Mouse (Mus musculus) cerebellum, postnatal 25 days (tissue): Measurements from ENCODE around the gene Arl6.

ENCODE experiments used
- DNase-seq, 2 experiments: peaks; one replicate each; pipeline ENCODE4 v3.0.0; 2021; ENCODE audit warnings: mixed read lengths in 2 of 2

Arl6 gene

DNA sequence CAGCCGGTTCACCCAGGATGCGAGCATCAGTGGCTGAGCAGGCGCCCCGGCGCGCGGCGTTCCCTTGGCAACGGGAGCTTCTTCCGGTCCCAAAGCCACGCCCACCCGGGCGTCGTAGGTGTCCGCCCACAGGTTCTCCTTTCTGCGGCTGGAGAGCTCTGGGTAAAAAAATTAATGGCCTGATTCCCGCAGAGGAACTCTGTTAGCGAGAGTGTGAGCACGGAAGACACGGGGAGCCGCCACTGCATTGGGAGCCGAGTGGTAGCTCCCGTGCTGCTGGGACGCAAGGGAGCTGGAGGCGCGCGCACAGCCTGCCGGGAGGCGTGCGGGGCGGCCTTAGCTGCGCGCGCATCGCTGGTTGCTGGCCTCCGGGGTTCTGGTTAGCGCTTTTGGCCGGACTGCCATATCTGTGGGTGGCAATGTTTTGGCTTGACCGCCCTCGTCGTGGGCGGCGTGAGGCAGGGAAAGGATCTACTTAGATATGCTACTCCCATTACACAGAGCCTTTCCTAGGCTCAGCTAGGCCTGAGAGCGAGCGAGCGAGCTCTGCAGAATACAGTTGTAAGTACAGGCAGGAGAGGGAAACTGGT, at the start of gene Arl6:
Arl6 (minus strand) TSS at position 290 of the 590 bp plus-strand sequence.
- peak; percentile 97 for DNase-seq

DNA sequence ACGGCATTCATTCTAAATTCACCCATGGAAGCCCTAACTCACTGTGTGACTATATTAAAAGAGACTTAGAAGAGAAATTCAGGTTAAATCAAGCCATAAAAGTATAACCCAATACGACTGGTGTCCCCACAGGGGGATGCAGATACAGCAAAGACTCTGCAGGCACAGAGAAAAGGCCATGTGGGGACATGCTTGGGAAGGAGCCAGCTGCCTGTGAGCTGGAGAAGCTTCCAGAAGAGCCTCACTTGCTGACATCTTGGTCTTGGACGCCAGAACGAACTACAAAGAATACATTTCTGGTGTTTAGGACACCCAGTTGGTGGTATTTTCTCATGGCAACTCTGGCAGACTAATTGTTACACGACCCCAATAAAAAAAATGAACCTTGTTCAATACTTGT, 45.9 kb upstream of the Arl6 start:
- DNase-seq, result peak in 1 of 2 experiments; percentile 3

DNA sequence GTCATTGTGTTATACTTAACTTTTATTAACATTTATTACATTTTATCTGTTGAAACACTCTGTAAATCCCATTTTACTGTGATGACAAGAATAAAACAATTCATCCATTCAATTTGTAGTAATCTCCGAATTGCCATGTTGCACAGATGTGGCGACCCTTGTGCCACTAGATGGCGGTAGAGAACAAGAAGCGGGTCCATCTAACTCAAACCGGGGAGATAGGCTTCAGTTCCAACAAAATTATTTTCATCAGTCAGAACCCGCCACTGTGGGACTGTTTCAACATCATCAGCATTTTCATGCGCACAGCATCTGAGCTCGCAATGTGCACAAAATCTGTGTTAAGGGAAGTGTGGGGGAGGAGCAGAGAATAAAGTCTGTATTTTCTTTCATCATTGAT, 44.2 kb upstream of the Arl6 start:
- DNase-seq, result peak; percentile 66 to 83

DNA sequence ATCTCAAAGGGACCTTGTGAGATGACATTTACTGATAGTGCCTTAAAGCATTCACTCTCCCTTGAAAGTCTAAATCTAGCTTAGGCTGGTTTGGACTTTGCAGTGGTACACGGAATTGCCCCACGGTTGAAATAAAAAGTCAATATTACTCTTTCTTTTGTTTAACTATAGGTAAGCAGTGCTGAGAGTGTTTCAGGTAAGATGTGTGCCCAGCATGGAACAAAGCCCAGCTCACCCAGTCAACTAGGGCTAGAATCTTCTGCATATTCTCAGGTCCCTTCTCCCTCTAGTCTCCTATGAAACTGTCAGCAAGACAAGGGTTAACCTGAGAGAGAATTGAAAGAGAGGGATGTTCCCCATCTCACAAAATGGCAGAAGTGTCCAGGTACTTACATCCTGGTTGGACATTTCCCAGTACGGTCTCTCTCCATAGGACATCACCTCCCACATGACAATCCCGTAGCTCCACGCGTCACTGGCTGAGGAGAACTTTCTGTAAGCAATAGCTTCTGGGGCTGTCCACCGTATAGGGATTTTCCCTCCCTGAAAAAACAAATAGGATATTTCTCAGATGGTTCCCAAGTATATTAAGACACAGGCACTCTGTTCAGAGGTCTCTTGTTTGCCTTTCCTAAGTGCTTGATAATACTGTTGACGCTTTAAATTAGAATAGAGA, 43.2 kb upstream of the Arl6 start:
- DNase-seq, result no peak

DNA sequence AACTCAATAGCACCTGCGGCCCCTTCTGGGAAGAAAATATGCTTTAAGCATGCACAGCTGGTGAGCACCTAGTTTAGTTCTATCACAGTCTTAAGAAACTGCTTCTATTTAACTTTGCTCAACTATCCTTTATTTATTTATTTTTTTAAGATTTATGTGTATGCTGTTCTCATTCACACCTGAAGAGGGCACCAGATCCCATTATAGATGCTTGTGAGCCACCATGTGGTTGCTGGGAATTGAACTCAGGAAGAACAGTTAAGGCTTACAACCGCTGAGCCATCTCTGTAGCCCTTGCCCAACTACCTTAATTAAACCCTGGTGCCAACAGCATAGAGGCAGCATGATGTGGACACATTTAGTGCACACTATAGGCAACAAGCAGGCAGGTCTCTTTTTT, 27.7 kb upstream of the Arl6 start:
- no peak for DNase-seq

DNA sequence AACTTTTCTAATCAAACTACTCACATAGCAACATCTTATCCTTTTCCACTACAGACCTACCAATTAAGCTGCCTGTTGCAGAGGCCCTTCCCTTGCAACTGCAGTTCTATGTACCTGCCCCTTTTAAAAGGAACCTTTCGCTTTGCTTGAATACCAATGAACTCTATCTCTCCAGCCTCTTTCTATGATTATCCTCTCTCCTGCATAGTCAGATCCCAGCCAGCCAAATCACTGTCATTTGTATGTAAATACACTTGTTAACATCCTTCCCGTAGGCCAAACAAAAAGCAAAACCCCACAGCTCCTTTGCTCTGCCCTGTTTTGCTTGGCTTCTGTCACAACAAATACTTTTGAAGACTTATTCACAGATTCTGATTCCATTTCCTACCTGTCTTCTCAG, 4.6 kb upstream of the Arl6 start:
- no peak for DNase-seq

DNA sequence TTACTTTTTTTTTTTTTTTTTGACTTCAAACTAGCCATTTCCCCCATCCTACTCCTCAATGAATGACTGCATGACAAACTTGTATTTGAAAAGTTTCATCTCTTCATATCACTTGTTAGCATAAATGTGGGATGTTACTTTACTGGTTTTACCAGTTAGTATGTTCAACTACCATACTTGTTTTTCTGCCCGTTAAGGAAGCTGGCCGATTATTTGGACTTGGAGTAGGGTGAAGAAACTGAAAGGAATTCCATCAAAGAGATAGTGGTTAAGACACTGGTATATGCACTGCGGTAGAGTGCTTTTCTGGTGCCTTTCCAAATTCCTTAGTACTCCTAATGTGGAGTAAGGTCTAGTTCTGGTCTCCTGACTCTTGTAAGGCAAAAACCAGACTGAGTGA, 794 bp upstream of the Arl6 start:
- no peak for DNase-seq

DNA sequence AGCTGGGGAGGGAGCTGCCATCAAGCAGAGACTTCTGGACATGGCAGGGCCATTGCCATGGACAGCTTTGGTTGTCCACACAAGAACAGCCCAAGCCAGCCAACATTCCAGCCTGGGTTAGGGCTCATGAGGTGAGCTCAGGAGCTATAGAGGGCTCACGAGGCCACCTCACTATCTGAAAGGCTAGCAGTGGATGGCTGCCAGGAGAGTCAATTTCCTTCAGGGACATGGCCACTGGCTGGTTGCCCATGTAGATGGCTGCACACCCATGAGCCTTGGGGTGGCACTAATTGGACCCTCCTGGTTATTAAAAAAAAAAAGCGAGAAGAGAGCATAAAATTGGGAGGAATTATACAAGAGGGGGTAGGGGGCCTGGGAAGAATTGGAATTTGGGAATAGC, 4.6 kb downstream of the Arl6 start:
- DNase-seq, result peak; percentile 5 to 40

DNA sequence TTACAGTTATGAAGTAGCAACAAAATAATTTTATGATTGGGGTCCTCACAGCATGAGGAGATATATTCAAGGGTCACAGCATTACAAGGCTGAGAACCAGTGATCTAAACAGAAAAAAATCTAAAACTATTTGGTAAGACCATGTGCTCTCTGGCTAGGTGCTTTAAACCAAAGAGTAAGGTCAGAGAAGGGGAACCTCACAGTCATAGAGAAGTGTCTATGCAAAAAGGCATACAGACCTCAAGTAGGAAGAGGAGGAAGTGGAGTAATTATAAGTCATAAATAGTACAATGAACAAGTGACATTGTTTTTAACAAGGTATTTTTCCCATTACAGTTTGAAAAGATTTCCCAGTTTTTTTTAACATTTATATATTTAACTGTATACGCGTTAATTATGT, 17.6 kb downstream of the Arl6 start:
- DNase-seq, result no peak

DNA sequence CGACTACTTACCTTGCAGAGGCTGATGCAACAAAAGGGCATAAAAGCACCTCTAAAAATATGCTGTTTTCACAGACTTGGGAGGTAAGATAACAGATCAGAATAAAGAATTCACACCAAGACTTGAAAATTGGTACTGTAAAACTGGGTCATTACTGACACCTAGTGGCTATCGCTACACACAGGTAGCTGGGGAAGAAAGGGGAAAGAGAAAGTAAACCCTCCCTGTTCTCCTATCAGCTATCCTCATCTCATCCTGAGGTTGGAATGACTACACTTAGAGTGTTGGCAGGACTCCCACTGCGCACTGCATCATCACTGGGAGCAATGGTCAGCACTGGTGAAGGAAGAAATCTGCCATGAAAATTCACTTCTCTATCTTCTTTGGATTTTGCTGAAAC, 22.0 kb downstream of the Arl6 start:
- peak; percentile 13 to 43 for DNase-seq

DNA sequence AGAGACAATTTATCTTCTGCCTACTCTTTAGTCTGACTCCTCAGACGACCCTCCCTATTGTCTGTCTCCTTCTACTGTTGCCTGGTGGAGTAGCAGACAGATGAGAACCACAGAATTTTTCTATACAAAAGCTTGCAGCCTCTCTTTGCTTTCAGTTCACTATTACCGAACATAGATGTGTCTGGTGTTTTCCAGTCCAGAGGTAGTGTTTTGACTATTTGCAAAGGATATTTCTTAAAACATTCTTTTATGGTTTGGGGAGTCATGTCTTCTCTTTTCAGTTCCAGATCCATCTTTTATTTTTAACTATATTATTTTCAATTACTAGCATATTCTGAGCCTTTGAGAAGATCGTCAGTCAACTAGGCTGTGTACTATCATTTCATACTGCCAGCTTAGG, 23.5 kb downstream of the Arl6 start:
- DNase-seq, result no peak

DNA sequence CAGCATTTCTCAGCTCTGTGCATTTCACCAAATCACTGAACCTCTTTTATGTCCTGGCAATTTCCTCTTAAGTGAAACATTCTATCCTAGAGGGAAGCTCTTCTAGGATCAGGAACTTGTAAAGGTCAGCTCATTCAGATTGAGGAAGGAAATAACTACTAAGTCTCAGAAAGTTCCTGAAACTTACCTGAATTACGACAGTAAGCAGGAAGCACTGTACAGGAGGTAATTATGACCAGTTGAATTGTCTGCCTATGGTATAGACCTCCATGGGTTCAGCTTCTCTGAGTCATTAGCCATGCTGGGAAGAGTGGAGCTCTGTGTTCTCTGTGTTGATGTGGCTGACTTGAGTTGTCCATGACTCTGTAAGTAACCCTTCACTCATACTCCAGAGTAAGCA, 28.4 kb downstream of the Arl6 start:
- DNase-seq, result no peak

DNA sequence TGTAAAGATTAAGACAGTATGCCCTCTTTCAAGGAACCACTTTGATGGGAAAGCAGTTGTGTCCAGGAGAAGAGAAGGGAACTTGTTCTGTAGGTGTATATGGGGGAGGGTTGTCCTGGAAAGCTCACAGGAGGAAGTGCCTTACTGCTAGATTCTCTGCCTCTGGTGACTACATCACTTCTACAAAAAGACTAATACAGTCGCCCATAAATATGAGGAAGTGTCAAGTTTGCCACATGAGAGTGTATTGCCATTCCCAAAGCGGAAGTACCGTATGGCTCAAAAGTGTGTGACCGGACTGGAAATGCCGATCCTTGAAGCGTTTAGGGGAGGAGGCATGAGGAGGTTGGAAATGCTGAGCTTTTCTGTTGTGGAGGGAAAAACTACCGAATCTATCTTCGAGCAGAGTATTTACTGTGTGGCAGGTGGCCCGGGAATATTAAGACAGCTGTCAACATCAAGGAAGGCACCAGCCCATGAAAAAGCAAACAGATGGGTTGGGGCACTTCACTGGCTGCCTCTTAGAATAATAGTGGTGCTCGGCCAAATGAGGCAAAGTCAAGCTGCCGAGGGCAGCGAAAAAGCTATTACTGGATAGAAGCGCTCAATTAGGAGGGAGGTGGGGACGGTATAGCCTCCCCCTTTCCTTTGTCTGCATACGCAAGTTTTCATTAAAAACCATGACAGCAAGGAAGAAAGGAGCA, 35.0 kb downstream of the Arl6 start:
- DNase-seq, result peak in 1 of 2 experiments; percentile 13

DNA sequence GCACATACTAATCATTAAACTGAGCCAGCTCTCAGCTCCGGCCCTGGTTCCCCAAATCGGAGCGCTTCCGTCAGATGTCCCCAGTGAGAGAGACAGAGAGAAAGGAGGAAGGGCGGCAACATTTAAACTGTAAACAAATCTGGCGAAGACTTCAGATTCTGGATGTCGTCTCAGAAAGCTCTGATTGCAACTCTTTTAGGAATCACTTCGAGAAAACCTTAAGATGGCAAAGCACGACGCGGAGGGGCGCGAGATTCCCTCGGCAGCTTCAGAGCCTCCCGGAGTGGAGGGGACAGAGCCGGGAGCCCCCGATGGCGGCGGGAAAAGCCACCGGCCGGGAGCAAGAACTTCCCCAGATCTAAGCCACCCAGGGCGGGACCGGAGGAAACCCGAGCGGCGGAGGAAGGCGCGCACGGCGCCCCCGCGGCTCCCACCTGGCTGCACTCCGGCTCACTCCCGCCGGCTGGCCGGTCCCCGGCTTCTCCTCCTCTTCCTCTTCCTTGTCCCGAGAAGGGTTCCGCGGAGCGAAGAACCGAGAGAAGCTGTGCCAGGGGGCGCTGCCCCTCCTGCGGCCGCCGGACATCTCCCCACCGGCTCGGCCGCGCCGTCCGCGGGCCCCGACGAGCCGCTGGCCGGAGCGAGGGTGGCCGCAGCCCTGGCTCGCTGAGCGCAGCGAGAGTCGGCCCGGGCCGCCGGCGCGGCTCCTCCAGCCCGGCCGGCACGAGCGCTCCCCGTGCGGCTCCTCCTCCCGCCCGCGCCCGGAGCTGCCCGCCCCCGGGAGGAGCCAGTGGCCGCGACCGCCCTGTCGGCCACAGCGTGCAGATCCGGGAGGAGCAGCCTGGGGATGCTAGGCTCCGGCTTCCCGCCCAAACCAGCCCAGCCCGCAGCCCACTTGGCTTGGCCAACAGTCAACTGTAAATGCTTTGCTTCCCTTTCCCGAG, 38.6 kb downstream of the Arl6 start, which contains the start of gene Crybg3:
Crybg3 (minus strand) TSS at position 669 of the 941 bp plus-strand sequence.
- DNase-seq, result peak; percentile 69 to 83

DNA sequence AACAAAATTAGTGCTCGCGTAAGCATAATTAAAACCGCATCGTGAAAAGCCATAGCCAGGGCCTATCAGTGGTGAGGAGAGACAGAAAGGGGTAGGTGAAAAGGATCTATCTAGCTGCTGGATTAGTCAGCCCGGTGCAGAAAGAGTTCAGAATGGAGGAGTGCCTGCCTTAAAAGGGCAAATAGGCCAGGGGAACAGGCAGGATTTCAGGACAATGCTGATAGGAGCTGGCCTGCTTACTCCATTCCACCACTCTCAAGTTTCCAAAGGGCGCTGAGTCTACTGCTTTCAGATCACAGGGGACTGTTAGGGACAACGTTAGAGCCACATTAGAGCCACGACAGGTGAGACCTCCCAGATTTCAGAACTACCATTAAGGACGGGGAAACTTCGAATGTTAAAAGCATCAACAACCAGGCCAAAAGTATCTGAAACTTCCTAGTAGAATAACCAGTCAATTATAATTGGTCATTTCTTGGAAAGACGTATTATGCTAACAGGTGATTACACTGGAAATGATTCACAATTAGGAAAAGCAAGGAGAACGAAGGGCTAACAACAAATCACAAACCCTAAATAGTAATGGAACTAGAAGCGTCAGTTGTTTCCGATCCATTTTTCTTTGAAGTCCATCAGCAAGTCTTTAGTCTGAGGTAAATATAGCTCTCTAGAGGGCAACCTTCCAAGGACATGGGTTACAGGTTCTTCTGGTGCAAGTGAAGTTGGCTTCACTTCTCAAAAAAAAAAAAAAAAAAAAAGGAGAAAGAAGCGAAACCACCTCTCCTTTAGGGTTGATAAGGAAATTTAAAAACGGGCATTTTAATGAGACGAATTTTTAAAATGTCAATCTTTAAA, 39.6 kb downstream of the Arl6 start:
- DNase-seq, result no peak

DNA sequence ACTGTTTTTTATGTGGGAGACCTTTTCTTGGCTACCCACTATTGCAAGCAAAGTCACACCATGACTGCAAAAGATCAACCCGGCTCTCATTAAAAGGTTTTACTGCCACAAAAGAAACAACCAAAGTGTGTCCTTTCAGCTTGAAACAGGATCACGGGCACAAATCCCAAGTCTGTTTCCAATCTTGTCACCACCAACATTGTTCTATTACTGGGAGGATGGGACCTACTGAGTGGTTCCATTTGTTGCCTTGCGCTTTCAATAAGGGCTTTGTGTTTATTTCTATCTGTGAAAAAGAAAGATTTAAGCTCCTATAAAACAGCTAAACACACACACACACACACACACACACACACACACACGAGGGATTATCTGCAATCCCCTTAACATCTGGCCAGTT, 40.2 kb downstream of the Arl6 start:
- no peak for DNase-seq

DNA sequence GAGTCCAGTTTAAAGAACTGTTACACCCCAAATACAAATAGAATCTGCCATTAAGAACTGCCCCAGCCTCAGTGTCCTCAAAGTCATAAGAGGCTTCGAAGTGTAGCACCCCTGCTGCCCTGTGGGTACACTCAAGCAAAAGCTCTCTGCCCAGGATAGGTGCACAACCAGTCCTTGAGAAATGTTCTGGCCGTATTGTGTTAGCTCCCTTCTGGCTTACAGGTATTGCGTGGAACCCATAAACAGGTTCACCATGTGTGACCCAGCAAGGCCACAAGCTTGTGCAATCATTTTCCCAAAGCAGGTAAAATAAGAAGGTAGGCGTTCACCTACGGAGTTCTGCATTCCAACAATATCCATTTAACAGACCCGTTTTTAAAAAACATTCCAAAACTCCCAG, 41.9 kb downstream of the Arl6 start:
- DNase-seq, result no peak

DNA sequence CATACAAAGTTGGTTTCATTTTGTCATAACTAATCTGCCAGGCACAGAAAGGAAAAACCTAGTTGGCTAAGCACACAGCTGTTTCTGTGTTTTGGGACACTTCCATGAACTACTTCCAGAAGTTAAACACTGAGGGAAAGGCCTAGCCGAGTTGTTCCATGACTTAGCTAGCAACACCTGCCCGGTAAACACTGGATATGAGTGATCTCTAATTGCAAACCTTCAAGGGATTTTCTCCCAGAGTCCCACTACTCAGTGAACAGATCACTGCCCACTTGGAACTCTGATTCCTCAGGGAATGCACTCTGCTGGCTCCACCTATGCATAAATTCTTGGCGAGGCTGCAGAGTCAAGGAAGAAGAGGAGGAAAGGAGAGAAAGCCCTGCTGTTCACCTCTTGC, 44.5 kb downstream of the Arl6 start:
- no peak for DNase-seq

DNA sequence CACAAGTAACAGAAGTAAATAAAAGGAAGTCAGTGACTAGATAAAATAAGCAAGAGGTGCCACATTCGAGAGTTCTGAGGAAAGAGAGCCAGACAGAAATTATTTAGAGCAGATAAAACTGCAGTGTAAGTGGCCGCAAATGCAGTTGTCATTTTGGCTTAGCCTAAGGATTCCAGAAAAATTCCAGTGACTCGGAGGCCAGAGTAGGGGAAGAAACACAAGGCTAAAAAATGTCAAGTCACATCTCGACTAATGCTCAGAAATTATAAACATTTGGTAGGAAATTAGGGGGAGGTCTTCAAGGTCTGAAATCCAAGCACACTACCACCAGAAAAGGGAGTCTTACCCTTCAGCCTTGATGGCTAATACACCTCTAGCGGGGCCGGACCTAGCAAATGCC, 48.4 kb downstream of the Arl6 start:
- DNase-seq, result no peak

DNA sequence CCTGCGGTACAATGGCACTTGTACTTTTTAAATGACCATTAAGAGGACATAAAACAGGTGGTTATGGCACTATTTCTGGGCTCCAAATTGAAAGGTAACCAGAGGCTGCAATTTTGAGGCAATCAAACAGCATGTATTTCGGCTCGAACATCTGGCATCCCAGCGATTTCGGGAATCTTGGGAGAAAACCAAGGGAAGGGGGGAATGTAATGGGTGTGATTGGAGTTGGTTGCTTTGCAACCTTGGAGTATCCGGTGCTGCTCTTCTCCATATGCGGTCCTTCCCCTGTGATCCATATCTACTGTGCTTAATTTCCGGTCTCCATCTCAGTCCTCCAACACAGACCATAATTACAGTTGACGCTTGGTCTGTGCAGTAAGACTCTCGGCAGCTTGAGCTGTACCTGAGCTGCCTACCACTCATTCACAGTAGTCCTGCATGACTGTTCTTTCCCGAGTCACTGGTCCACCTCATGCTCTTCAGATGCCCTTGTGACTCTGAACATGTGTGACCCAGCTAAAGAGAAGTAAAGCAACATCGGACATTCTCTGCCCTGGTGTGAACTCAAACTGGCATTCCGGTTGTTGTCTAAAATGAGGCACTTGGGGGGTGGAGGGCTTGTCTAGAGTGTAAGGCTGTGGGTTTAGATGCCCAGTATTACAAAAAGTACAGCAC, 50.7 kb downstream of the Arl6 start:
- DNase-seq, result no peak

DNA sequence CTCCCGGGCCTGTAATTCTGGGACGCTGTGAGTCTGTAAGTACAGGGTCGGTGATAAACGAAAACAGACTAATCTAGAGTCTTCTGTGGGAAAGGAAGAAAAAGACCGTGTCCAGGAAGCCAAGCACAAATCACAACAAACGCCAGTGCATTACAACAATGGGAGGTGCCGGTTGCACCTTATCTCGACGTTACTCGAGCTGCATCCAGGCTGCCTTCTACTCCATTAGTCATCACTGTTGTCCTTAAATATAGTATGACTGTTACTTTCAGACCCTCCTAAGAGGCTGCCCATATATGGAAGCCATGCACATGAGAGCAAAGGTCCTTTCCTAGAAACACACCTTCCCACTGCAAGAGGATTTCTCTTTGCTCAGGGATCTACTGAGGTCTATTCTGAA, 51.4 kb downstream of the Arl6 start:
- no peak for DNase-seq

DNA sequence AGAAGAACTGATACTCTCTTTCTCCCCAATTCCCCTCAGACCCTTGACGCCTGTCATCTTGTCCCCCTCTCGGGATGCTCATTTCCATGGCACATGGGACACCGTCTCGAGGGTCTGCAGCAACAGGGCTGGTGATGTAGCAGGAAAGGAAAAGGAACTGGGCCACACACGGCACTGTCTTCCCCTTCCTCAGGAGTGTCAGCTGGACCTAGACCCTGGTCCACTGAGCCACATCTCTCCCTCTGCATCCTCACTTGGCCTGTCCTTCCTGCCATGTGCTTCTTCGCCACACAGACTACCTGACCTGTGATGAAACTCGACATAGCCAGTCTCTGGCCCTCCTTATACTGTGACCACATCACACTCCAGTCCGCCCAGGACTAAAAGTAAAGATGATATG, 52.3 kb downstream of the Arl6 start:
- DNase-seq, result no peak
